Mouse (Mus musculus): ENCODE measurements around the gene Setd1a.

Gene Setd1a

GRCm38 (mm10) chr7:127800435-127801009 lies 24.1 kb downstream of the Setd1a start, which contains the start of gene Hsd3b7:
TSS of gene Hsd3b7 (plus strand) at chr7:127800604.
- peak; percentile 93 for DNase-seq

- DNase-seq = peak; percentile 63 to 64
These were observed 24.6 kb downstream of the Setd1a start for GRCm38 (mm10) chr7:127801010-127801621.

GRCm38 (mm10) chr7:127802313-127802712 lies 25.8 kb downstream of the Setd1a start:
- DNase-seq = peak; percentile 87 to 88

- DNase-seq = no peak
These were observed 32.4 kb downstream of the Setd1a start for GRCm38 (mm10) chr7:127808821-127809220.

GRCm38 (mm10) chr7:127809846-127810245 lies 33.4 kb downstream of the Setd1a start:
- DNase-seq = no peak

- DNase-seq = peak in 1 of 2 experiments; percentile 43
These were observed 34.2 kb downstream of the Setd1a start for GRCm38 (mm10) chr7:127810650-127811049.

- DNase-seq = no peak
These were observed 34.8 kb downstream of the Setd1a start for GRCm38 (mm10) chr7:127811240-127811639.

- peak; percentile 62 to 75 for DNase-seq
These were observed 35.8 kb downstream of the Setd1a start for GRCm38 (mm10) chr7:127812292-127812691.

GRCm38 (mm10) chr7:127813821-127814220 lies 37.4 kb downstream of the Setd1a start:
- DNase-seq = no peak

GRCm38 (mm10) chr7:127814241-127814921 lies 37.9 kb downstream of the Setd1a start:
- DNase-seq = peak; percentile 98

- DNase-seq = peak; percentile 33 to 42
These were observed 38.7 kb downstream of the Setd1a start for GRCm38 (mm10) chr7:127815116-127815665.

- DNase-seq = peak; percentile 65 to 72
These were observed 39.7 kb downstream of the Setd1a start for GRCm38 (mm10) chr7:127815954-127816821.

- peak; percentile 47 to 57 for DNase-seq
These were observed 40.6 kb downstream of the Setd1a start for GRCm38 (mm10) chr7:127817053-127817452.

- DNase-seq = peak in 1 of 2 experiments; percentile 29
These were observed 41.3 kb downstream of the Setd1a start for GRCm38 (mm10) chr7:127817776-127818175.

GRCm38 (mm10) chr7:127820836-127821509 lies 44.5 kb downstream of the Setd1a start:
- peak in 1 of 2 experiments; percentile 30 for DNase-seq

GRCm38 (mm10) chr7:127822494-127822893 lies 46.0 kb downstream of the Setd1a start:
- no peak for DNase-seq

GRCm38 (mm10) chr7:127823236-127824171 lies 47.0 kb downstream of the Setd1a start:
- peak; percentile 74 to 76 for DNase-seq

- DNase-seq = peak; percentile 90 to 95
These were observed 47.9 kb downstream of the Setd1a start, which contains the start of the genes Stx4a and Stx1b for GRCm38 (mm10) chr7:127824176-127824871. TSS of gene Stx4a (plus strand) at chr7:127824294. TSS of gene Stx1b (minus strand) at chr7:127824549.

- no peak for DNase-seq
These were observed 59.1 kb downstream of the Setd1a start for GRCm38 (mm10) chr7:127835550-127835949.

- peak; percentile 72 to 73 for DNase-seq
These were observed 61.0 kb downstream of the Setd1a start for GRCm38 (mm10) chr7:127837473-127837872.

All from cerebellum, postnatal 25 days (tissue).